Mouse (Mus musculus): ENCODE results near the gene Ndrg4. TPM values are rescaled to one million over a fixed set of nuclear protein-coding genes. Genes with fewer than 3 reads are reported as not detected.

Gene Ndrg4
- polyA plus RNA-seq, 1 experiment = 62.5 TPM

- peak; percentile 30 for DNase-seq (ENCODE audit: low spot score)
Observed at GRCm38 (mm10) chr8:95678024-95678611, 1.3 kb downstream of the Ndrg4 start.

- DNase-seq (ENCODE audit: low spot score) = no peak
Observed at GRCm38 (mm10) chr8:95688073-95688672, 11.4 kb downstream of the Ndrg4 start.

GRCm38 (mm10) chr8:95690929-95691541 is 14.3 kb downstream of the Ndrg4 start:
- no peak for DNase-seq (ENCODE audit: low spot score)

GRCm38 (mm10) chr8:95694631-95695030 is 17.9 kb downstream of the Ndrg4 start:
- DNase-seq (ENCODE audit: low spot score) = no peak

GRCm38 (mm10) chr8:95696661-95697060 is 19.9 kb downstream of the Ndrg4 start:
- no peak for DNase-seq (ENCODE audit: low spot score)

- DNase-seq (ENCODE audit: low spot score) = peak; percentile 58
Observed at GRCm38 (mm10) chr8:95697128-95697527, 20.3 kb downstream of the Ndrg4 start.

GRCm38 (mm10) chr8:95698179-95698578 is 21.4 kb downstream of the Ndrg4 start:
- no peak for DNase-seq (ENCODE audit: low spot score)

- DNase-seq (ENCODE audit: low spot score) = no peak
Observed at GRCm38 (mm10) chr8:95700282-95700681, 23.5 kb downstream of the Ndrg4 start.

- DNase-seq (ENCODE audit: low spot score) = no peak
Observed at GRCm38 (mm10) chr8:95701809-95702208, 25.0 kb downstream of the Ndrg4 start.

GRCm38 (mm10) chr8:95702480-95703446 is 26.0 kb downstream of the Ndrg4 start:
- peak; percentile 56 for DNase-seq (ENCODE audit: low spot score)

GRCm38 (mm10) chr8:95703461-95704260 is 26.9 kb downstream of the Ndrg4 start:
- DNase-seq (ENCODE audit: low spot score) = no peak

GRCm38 (mm10) chr8:95704538-95704937 is 27.8 kb downstream of the Ndrg4 start:
- DNase-seq (ENCODE audit: low spot score) = no peak

GRCm38 (mm10) chr8:95709579-95709978 is 32.8 kb downstream of the Ndrg4 start:
- DNase-seq (ENCODE audit: low spot score) = no peak

- DNase-seq (ENCODE audit: low spot score) = no peak
Observed at GRCm38 (mm10) chr8:95711029-95711428, 34.2 kb downstream of the Ndrg4 start.

GRCm38 (mm10) chr8:95712395-95712794 is 35.6 kb downstream of the Ndrg4 start:
- DNase-seq (ENCODE audit: low spot score) = no peak

- no peak for DNase-seq (ENCODE audit: low spot score)
Observed at GRCm38 (mm10) chr8:95713100-95714010, 36.6 kb downstream of the Ndrg4 start.

GRCm38 (mm10) chr8:95714367-95714766 is 37.6 kb downstream of the Ndrg4 start:
- no peak for DNase-seq (ENCODE audit: low spot score)

GRCm38 (mm10) chr8:95714837-95715413 is 38.1 kb downstream of the Ndrg4 start:
- DNase-seq (ENCODE audit: low spot score) = no peak

GRCm38 (mm10) chr8:95715676-95716531 is 39.1 kb downstream of the Ndrg4 start, which contains the start of gene Setd6:
Setd6 (plus strand) TSS chr8:95715881.
- DNase-seq (ENCODE audit: low spot score) = peak; percentile 80
